Mouse (Mus musculus) CH12.LX (cell line): ENCODE measurements around the gene Rps3.

Source experiments
- CHD1 ChIP-seq: IDR thresholded peaks from 2 replicates; pipeline ENCODE4 v1.6.1; 2012; ENCODE audit warnings: low read depth, low read length, improper control_type of control experiment, inconsistent platforms
- CTCF ChIP-seq, 2 experiments: IDR thresholded peaks in 1 of 2; conservative IDR thresholded peaks in 1 of 2; 2 replicates each; pipeline ENCODE4 v1.5.1; 2011 to 2012; ENCODE audit warnings: low read depth in 2 of 2, low read length in 2 of 2, improper control_type of control experiment in 1 of 2, inconsistent platforms in 1 of 2, mild to moderate bottlenecking in 1 of 2, moderate library complexity in 1 of 2
- E2F4 ChIP-seq: IDR thresholded peaks from 2 replicates; pipeline ENCODE4 v1.6.1; 2011; ENCODE audit warnings: low read depth, low read length, improper control_type of control experiment; ENCODE audit not compliant: insufficient replicate concordance
- ELF1 ChIP-seq: IDR thresholded peaks from 2 replicates; pipeline ENCODE4 v1.6.1; 2014; ENCODE audit warnings: low read depth, mild to moderate bottlenecking, inconsistent platforms, low read length, improper control_type of control experiment
- EP300 ChIP-seq: IDR thresholded peaks from 2 replicates; pipeline ENCODE4 v1.6.1; 2011; ENCODE audit warnings: low read length, improper control_type of control experiment
- PAX5 ChIP-seq: IDR thresholded peaks from 2 replicates; pipeline ENCODE4 v1.6.1; 2012; ENCODE audit warnings: low read length, inconsistent platforms, mixed read lengths
- POLR2A ChIP-seq: IDR thresholded peaks from 2 replicates; pipeline ENCODE4 v1.6.1; 2011; ENCODE audit warnings: low read depth, mild to moderate bottlenecking, improper control_type of control experiment, low read length

GRCm38 (mm10) chr7:99471578-99471977 is 12.0 kb downstream of the Rps3 start:
- TF ChIP-seq POLR2A = no peak
- no peak for TF ChIP-seq CTCF (conservative IDR thresholded peaks at IDR 0.05 in 1 of 2, IDR thresholded peaks at IDR 0.05 in 1 of 2; ENCODE audit: low read depth in 2 of 2, low read length in 2 of 2)
- TF ChIP-seq EP300 = no peak
- TF ChIP-seq E2F4 = no peak
- no peak for TF ChIP-seq CHD1
- no peak for TF ChIP-seq PAX5
- no peak for TF ChIP-seq ELF1
